Mouse (Mus musculus) neural tube, embryonic 11.5 days (tissue): ENCODE results near the gene Proser1. TPM values are rescaled to one million over a fixed set of nuclear protein-coding genes. Genes with fewer than 3 reads are reported as not detected.

ENCODE experiments used
- ATAC-seq: fragments of 200-750 bp; cut with Nextera tagmentation; 2 replicates; pipeline ENCODE4 v1.8.0; 2017; ENCODE audit warnings: moderate number of reproducible peaks, mild to moderate bottlenecking, moderate TSS enrichment, moderate library complexity; ENCODE audit not compliant: insufficient read depth, low FRiP score, low TSS enrichment
- DNase-seq: peaks from one replicate; pipeline ENCODE4 v3.0.0-alpha.2; 2015; ENCODE audit warnings: low spot score
- H3K27ac ChIP-seq: fragments of 300-500 bp; sonication (generic); 2 replicates; pipeline ENCODE4 v1.5.1; 2014; ENCODE audit warnings: low read depth, mild to moderate bottlenecking, low read length
- H3K27me3 ChIP-seq: fragments of 300-500 bp; sonication (generic); 2 replicates; pipeline ENCODE4 v1.6.1; 2014; ENCODE audit warnings: mild to moderate bottlenecking, low read length, mixed read lengths; ENCODE audit not compliant: control insufficient read depth, insufficient read depth
- H3K36me3 ChIP-seq: fragments of 300-500 bp; sonication (generic); 2 replicates; pipeline ENCODE4 v1.6.1; 2014; ENCODE audit warnings: mild to moderate bottlenecking, low read length, moderate library complexity, mixed read lengths; ENCODE audit not compliant: control insufficient read depth, insufficient read depth
- H3K4me1 ChIP-seq: fragments of 300-500 bp; sonication (generic); 2 replicates; pipeline ENCODE4 v1.6.1; 2014; ENCODE audit warnings: low read length, mixed read lengths; ENCODE audit not compliant: control insufficient read depth, insufficient read depth
- H3K4me2 ChIP-seq: fragments of 300-500 bp; sonication (generic); 2 replicates; pipeline ENCODE4 v1.6.1; 2014; ENCODE audit warnings: low read depth, mild to moderate bottlenecking, moderate library complexity
- H3K4me3 ChIP-seq: fragments of 300-500 bp; sonication (generic); 2 replicates; pipeline ENCODE4 v1.5.1; 2014; ENCODE audit warnings: low read depth, low read length
- H3K9ac ChIP-seq: fragments of 300-500 bp; sonication (generic); 2 replicates; pipeline ENCODE4 v1.6.1; 2014; ENCODE audit warnings: mild to moderate bottlenecking, low read length
- H3K9me3 ChIP-seq: fragments of 300-500 bp; sonication (generic); 2 replicates; pipeline ENCODE4 v1.6.1; 2016; ENCODE audit warnings: low read length; ENCODE audit not compliant: control insufficient read depth
- WGBS: fragments of 180-500 bp; shearing (Covaris S2); extraction: QIAGEN DNeasy Blood & Tissue Kit; methylation state at CpG from one replicate; pipeline ENCODE4 v1.1.7; 2014; 5-methylcytosine and 5-hydroxymethylcytosine counted together
- polyA plus RNA-seq: library from polyadenylated mRNA; unstranded; fragments of >200 nt; fragmentation: Nextera tagmentation; extraction: Ambion mirVana; gene quantifications from 2 replicates; pipeline ENCODE4 v1.2.1, GENCODE M21; 2014

Proser1 gene
- 23.5 and 23.8 TPM in 2 replicates for polyA plus RNA-seq

DNA sequence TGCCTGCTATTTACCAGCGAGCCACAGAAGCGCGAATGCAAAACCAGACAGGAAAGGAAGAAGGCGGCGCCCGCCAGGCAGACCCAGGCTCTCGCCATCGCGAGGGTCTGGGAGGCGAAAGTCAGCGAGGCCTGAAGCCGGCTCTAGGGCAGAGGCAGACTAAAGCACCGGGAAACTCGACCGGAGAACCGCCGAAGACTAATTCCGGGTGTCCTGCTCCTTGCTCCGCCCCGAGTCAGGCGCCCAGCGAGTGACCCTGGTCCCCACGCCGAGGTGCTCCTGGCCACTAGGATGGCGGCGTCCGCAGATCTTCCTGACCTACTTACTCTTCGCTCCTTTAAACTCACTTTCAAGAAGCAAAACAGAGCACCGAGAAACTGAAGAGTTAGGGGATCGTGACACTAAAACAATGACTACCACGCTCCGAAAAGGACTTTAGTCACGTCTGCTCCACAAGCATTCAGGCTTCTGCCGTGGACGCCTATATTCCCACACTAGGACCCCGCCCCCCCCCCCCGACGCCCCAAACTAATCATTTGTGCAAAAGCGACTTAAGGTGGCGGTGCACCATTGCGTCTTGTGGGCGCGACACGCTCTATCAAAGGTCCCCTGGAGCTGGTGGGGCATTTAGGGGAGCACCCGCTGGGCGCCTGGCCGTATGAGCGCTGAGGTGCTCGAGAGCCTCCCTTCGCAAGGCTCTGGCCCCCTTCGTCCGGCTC lies at the start of gene Proser1, which contains the start of gene Nhlrc3:
TSS of gene Proser1 (plus strand) at position 621 of the 719 bp plus-strand sequence.
TSS of gene Nhlrc3 (minus strand) at position 287 of the 719 bp plus-strand sequence.
- H3K27me3 ChIP-seq = no peaks in the 10 kb centered on the region
- DNase-seq (peak; percentile 94), ATAC-seq (peak; percentile 98)
- H3K9ac ChIP-seq = peak within 1 kb of the TSS; percentile 94
- no peaks in the 10 kb centered on the region for H3K36me3 ChIP-seq
- H3K9me3 ChIP-seq = no peaks in the 10 kb centered on the region
- H3K27ac ChIP-seq = peak within 1 kb of the TSS; percentile 86
- under 1% methylated on average over 45 of the region's 52 CpGs for WGBS
- peak within 1 kb of the TSS; percentile 85 for H3K4me3 ChIP-seq
- peaks cover 15% of the 10 kb centered on the region for H3K4me1 ChIP-seq
- peak within 1 kb of the TSS; percentile 55 for H3K4me2 ChIP-seq

- H3K9ac ChIP-seq = no peak overlapping the region
- no peaks in the 10 kb centered on the region for H3K9me3 ChIP-seq
- no peaks in the 10 kb centered on the region for H3K36me3 ChIP-seq
- no peak for ATAC-seq
- 79% methylated on average over 3 of the region's 3 CpGs for WGBS
- no peak overlapping the region for H3K4me2 ChIP-seq
- H3K4me1 ChIP-seq = no peaks in the 10 kb centered on the region
- no peak overlapping the region for H3K27ac ChIP-seq
- no peak overlapping the region for H3K4me3 ChIP-seq
- no peak for DNase-seq
- H3K27me3 ChIP-seq = no peaks in the 10 kb centered on the region
Measured at GRCm38 (mm10) chr3:53413959-53414358, 49.5 kb upstream of the Proser1 start.

- Histone ChIP-seq H3K9ac (no peak overlapping the region), H3K9me3 (no peaks in the 10 kb centered on the region), H3K27ac (no peak overlapping the region), H3K4me1 (no peaks in the 10 kb centered on the region), H3K4me3 (no peak overlapping the region), H3K27me3 (no peaks in the 10 kb centered on the region), H3K4me2 (no peak overlapping the region), H3K36me3 (no peaks in the 10 kb centered on the region)
- ATAC-seq (no peak), DNase-seq (no peak)
- WGBS = 49% methylated on average over 5 of the region's 5 CpGs
Measured at GRCm38 (mm10) chr3:53416036-53416506, 47.4 kb upstream of the Proser1 start.

DNA sequence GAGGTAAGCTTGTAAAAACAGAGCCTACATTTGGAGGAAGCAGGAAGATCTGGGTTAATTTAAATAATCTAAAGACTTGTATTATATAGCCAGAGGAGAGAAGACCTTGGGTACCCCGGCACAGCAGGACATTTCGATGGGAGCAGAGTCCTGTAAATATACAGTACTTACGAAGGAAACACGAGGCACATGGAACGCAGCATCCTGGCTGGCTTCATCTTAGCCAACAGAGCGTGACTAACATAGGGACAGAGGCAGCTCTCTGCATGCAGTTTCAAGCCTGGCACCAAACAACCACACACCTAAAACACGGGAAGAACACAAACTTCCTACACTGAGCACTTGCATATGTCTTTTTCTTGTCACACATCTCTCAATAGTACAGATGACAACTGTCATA lies 45.8 kb upstream of the Proser1 start:
- WGBS = 80% methylated on average over 7 of the region's 7 CpGs
- no peaks in the 10 kb centered on the region for H3K27me3 ChIP-seq
- ATAC-seq (no peak), DNase-seq (no peak)
- H3K4me2 ChIP-seq = no peak overlapping the region
- H3K4me3 ChIP-seq = no peak overlapping the region
- H3K9me3 ChIP-seq = no peaks in the 10 kb centered on the region
- H3K27ac ChIP-seq = no peak overlapping the region
- no peaks in the 10 kb centered on the region for H3K36me3 ChIP-seq
- no peaks in the 10 kb centered on the region for H3K4me1 ChIP-seq
- no peak overlapping the region for H3K9ac ChIP-seq

DNA sequence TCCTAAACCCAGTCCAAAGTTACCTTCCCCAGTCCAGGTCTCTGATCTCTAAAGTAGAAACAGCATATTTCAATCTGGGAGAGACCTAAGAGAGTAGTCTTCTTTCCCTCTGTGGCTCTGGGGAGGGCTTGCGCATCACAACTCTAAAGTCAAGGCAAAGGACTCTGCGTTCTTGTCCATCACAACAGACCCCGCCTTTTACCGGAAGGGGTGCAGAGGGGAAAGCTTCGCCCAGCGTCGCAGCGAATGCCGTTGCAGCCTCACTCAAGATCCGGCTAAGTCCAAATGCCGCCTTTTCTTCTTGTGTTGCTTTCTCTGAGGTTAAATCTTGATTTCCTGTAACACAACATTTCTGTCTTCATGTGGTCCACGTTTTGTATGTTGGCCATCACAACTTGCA lies 41.8 kb upstream of the Proser1 start:
- Histone ChIP-seq H3K9ac (no peak overlapping the region), H3K4me3 (no peak overlapping the region), H3K36me3 (no peaks in the 10 kb centered on the region), H3K4me1 (no peaks in the 10 kb centered on the region), H3K9me3 (no peaks in the 10 kb centered on the region), H3K27ac (no peak overlapping the region), H3K27me3 (no peaks in the 10 kb centered on the region), H3K4me2 (no peak overlapping the region)
- 88% methylated on average over 12 of the region's 12 CpGs for WGBS
- DNase-seq = no peak
- no peak for ATAC-seq

DNA sequence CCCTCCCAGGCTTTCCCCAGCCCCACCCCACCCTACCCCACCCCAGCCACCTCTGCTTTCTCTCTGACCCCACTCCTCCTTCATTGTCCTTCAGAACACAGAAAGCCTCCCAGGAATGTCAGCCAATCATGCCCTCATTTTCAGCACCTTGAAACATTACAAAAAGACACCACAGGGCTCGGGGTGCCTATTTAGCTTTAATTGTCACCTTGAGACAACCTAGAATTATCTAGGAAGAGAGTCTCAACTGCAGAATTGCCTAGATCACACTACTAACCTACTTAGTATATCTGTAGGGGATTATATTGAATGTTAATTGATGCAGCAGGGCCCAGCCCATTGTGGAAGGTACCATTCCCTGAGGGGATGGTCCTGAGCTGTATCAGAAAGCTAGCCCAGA lies 40.8 kb upstream of the Proser1 start:
- Histone ChIP-seq H3K9me3 (no peaks in the 10 kb centered on the region), H3K4me1 (no peaks in the 10 kb centered on the region), H3K27me3 (no peaks in the 10 kb centered on the region), H3K9ac (no peak overlapping the region), H3K4me2 (no peak overlapping the region), H3K27ac (no peak overlapping the region), H3K36me3 (no peaks in the 10 kb centered on the region), H3K4me3 (no peak overlapping the region)
- DNase-seq (no peak), ATAC-seq (no peak)
- WGBS = 43% methylated on average over 1 of the region's 1 CpGs

DNA sequence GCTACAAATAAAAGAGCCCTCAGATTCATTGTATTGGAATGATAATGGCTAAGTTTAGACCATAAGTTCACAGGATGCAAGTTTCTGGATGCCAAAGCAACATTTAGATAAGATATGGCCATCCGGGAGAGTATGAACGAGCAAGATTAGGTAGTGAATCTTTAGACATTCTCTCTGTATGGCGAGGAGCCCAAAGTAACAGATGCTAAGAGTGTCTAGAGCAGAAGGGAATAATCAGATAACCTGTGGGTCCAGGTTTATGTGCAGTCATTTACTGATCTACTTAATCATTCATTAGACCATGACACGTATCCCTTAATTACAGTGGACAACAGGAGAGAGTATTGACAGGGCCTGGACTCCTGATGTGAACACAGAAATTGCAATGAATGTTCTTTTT lies 39.9 kb upstream of the Proser1 start:
- no peaks in the 10 kb centered on the region for H3K36me3 ChIP-seq
- H3K4me1 ChIP-seq = no peaks in the 10 kb centered on the region
- DNase-seq (no peak), ATAC-seq (no peak)
- no peak overlapping the region for H3K4me3 ChIP-seq
- no peaks in the 10 kb centered on the region for H3K9me3 ChIP-seq
- no peak overlapping the region for H3K4me2 ChIP-seq
- H3K27ac ChIP-seq = no peak overlapping the region
- no peak overlapping the region for H3K9ac ChIP-seq
- WGBS = 92% methylated on average over 4 of the region's 4 CpGs
- no peaks in the 10 kb centered on the region for H3K27me3 ChIP-seq

GRCm38 (mm10) chr3:53434610-53435009 lies 28.9 kb upstream of the Proser1 start:
- H3K9ac ChIP-seq = no peak overlapping the region
- DNase-seq (no peak), ATAC-seq (no peak)
- no peaks in the 10 kb centered on the region for H3K4me1 ChIP-seq
- H3K4me2 ChIP-seq = no peak overlapping the region
- H3K9me3 ChIP-seq = no peaks in the 10 kb centered on the region
- H3K27me3 ChIP-seq = no peaks in the 10 kb centered on the region
- 74% methylated on average over 3 of the region's 3 CpGs for WGBS
- no peak overlapping the region for H3K27ac ChIP-seq
- H3K4me3 ChIP-seq = no peak overlapping the region
- H3K36me3 ChIP-seq = no peaks in the 10 kb centered on the region

- H3K9ac ChIP-seq = no peak overlapping the region
- H3K4me1 ChIP-seq = no peaks in the 10 kb centered on the region
- H3K9me3 ChIP-seq = no peaks in the 10 kb centered on the region
- no peaks in the 10 kb centered on the region for H3K36me3 ChIP-seq
- no peak overlapping the region for H3K4me3 ChIP-seq
- H3K27ac ChIP-seq = no peak overlapping the region
- no peaks in the 10 kb centered on the region for H3K27me3 ChIP-seq
- no peak for DNase-seq
- 81% methylated on average over 5 of the region's 5 CpGs for WGBS
- no peak overlapping the region for H3K4me2 ChIP-seq
- ATAC-seq = no peak
Measured at GRCm38 (mm10) chr3:53436550-53436949, 26.9 kb upstream of the Proser1 start.
